Mouse (Mus musculus): Measurements from ENCODE around the gene Rps15.

Rps15 gene

DNA sequence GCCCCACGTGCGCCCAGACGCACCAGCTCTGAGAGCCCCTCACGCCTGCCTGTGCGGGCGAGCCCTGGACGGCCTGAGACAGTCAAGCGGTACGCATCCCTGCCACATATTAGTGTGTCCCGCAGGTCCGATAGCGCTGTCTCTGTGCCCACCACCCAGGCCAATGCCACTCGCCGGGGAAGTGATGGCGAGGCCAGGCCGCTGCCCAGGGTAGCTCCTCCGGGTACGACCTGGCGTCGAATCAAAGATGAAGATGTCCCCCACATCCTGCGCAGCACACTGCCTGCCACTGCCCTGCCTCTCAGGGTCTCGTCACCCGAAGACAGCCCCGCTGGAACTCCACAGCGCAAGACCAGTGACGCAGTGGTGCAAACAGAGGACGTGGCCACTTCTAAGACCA is 23.1 kb downstream of the Rps15 start:
- DNase-seq (ENCODE audit: low spot score in 2 of 2): no peak

DNA sequence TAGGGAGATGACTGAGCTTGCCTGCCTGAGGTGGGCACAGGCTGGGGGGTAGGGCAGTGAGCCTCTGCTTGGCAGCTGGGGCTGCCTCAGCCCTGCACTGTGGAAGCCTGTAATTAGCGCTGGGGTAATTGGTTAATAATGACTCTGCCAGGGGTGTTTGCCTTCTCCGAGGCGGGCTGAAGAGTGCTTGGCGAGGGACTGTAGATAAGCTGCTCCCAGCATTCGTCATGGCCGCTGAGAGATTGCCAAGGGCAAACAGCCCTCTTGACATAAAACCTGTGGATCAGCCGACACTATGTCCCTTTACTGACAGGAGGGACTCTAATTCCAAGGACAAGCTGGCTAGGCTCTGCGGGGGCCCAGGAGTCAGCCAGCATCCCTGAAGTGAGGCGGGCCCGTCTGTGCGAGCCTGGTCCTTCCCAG is 24.1 kb downstream of the Rps15 start:
- no peak for DNase-seq (ENCODE audit: low spot score in 2 of 2)

DNA sequence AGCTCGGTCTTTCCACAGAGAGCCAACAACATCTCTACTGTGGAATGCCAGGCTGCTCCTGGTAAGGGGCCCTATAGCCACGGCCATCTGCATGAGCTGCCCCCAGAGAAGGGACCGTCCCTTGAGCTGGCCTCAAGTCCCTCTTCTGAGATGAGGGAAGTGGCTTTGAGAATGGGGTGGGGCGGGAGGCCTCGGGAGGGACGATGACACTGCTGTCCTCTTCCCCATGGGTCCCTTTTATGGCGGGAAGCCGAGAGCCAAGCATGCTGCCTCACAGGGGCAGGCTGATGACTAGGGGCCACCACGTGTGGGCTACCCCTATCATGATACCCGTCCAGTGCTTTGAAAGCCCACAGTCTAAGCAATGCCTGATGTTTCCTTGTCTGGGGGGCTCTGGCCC is 24.8 kb downstream of the Rps15 start:
- peak in 1 of 2 experiments; percentile 26 for DNase-seq (ENCODE audit: low spot score in 2 of 2)

DNA sequence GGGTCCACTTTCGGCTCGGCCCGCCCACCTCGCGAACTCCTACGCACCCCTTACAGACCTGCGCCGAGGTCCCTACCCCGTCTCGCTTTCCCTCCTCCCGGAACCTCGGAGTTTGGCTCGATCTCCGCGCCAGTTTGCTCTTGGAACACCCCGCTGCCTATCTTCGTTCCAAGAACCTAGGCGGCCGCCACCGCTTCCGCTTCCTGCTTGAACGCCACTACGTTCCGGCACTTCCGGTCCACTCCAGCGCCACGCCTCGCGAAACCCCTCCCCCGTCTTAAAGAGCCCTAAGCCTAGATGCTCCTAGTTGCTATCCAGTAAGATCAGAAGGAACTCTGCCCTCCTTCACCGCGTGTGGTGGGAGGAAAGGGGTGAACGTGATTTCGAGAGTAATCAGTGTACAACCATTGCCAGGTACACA is 28.1 kb downstream of the Rps15 start, which contains the start of gene 2310011J03Rik:
TSS of gene 2310011J03Rik (minus strand) at position 198 of the 421 bp plus-strand sequence.
- DNase-seq (ENCODE audit: low spot score in 2 of 2): peak; percentile 89 to 94

DNA sequence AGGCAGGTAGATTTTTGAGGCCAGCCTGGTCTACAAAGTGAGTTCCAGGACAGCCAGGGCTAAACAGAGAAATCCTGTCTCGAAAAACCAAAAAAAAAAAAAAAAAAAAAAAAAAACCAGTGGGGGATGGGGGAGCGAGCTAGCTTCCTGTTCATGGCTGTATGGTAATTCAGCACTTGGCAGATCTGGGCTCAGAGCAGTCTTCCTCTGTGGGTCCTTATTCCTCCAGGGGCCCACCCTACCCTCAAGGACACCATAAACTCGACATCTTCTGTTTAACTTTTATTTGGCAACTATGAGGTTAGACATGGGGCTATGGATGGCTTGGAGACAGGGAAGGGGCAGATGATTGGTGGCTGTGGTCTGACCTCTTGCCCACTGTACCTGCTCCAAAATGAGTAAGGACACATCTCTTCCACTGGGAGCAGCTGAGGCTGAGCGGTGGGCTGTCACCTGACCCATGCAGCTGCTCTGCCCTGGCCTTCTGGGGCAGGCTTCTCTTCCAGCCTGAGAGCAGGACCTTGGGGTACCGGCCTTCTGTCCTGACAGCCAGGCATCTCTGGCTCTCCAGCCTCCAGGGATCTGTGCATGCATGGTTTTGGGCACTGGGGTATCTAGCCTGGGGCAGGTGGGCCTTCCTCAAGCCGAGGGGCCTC is 28.9 kb downstream of the Rps15 start:
- DNase-seq (ENCODE audit: low spot score in 2 of 2): no peak

DNA sequence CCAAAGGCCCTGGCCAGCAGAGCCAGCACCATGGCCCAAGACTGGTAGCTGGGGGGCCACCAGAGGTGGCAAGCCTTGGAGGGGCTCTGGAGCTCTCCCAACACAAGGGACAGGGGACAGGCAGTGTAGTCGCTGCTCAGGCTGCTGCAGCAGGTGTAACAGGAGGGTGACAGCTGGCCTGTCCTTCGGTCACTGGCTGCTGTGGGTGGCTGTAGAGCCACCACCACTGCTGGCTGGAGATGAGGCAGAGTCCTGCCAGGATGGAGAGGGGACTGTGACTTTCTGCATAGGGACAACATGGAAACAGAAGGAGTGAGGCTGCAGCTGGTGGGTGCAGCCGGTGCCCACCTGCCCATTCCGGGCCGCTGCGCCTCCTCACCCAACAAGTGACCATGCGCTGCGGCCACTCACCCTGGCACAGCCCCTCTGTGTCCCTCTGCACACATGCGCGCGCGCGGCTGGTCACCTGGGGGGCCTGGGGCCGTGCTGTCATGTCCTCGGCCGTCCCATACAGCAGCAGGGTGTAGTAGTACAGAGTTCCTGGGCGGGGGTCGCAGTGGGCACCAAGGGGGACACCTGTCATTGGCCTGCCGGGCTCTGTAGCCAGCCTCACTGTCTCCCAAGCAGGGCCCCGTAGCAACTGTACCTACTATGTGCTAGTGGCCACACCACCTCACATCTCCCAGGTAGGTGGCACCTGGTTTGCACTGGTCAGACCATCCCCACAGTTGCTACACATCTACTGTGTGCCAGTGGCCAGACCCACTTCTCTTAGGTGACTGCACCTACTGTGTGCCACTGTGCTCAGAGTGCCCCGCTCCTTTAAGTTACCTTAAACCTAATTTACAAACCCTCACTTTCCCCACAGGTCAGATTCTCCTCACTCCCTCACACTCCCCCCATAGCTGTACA is 29.7 kb downstream of the Rps15 start:
- DNase-seq (ENCODE audit: low spot score in 2 of 2): peak in 1 of 2 experiments; percentile 24

DNA sequence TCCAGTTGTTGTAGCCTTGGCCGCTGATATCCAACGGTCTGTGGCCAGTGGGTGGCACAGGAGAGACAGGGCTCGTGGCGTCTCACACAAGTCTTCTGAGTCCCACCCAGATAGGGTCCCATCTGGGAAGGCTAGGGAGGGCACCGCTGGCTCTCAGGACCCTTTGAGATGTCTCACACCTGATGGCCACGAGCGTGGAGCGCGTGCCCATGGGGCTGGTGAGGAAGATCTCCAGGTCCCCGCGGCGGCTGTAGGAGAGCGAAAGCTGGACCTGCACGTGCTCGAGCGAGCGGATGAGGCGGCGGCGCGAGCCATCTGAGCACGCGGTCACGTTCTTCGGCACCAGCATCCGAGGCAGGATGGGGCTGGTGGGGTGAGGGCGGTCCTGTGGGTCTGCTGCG is 30.6 kb downstream of the Rps15 start:
- peak in 1 of 2 experiments; percentile 55 for DNase-seq (ENCODE audit: low spot score in 2 of 2)

DNA sequence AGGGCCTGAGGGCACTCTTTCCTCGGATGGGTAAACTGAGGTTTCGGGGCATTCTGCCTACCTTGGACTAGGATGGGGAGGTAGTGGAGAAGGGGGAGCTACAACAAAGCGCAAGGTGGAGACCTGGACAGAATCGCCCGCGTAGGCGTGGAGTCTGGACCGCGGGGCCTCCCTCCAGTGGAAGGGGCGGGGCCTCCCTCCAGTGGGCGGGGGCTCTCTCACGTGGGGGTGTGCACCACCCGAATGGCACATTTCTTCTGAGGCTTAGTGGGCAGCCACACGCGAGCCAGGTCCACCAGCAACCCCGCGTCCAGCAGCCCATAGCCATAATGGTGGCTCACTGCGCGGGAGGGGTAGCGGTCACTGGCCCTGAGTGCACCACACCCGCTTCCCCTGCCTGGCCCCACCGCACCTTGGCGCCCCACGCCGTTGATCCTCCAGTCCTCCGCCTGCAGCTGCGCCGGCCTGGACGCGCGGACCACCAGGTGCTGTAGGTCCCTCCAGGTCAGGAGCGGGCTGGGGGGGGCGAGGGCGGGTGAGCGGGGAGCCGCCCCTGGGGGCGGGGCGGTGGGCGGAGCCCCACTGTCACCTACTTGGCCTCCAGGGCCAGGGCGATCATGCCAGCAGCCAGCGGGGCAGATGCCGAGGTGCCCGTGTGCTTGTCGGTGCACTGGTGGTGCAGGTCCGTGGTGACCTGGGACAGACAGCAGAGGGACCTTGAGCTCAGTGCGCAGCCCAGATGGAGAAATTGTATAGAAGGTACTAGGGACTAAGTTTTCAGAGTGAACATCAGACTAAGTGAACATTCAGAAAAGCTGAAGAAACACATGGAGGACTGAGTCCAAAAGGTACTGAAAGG is 31.2 kb downstream of the Rps15 start:
- peak; percentile 80 to 88 for DNase-seq (ENCODE audit: low spot score in 2 of 2)

DNA sequence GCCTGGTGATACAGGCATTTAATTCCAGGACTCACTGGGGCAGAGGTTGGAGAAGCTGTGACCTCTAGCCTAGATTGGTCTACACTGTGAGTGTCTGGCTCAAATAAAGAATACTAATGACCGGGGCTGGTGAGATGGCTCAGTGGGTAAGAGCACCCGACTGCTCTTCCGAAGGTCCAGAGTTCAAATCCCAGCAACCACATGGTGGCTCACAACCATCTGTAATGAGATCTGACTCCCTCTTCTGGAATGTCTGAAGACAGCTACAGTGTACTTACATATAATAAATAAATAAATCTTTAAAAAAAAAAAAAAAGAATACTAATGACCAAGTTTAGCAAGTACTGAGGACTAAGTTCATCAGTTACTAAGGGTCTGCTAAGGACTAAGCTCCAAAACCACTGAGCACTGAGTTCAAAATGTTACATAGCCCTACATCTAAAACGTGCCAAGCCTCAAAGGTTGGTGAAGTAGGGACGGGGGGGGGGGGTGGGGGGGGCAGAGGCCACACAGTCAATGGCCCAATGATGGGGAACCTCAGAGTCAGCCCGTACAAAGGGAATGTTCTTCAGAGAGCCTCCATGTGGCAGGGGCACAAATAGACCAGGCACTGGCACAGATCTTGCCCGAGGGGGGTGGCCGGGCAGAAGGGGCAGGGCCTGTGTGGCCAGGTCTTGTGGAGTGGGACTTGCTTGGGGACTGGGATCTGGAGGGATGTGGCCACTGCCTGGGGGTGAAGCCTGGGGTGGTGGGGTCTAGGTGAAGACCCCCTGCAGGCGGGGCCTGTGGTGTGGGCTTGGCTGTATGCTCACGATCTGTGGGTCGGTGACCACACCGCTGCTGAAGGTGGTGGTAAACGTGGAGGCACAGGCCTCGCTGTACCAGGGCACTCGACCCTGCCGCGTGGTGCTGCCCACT is 32.1 kb downstream of the Rps15 start:
- no peak for DNase-seq (ENCODE audit: low spot score in 2 of 2)

DNA sequence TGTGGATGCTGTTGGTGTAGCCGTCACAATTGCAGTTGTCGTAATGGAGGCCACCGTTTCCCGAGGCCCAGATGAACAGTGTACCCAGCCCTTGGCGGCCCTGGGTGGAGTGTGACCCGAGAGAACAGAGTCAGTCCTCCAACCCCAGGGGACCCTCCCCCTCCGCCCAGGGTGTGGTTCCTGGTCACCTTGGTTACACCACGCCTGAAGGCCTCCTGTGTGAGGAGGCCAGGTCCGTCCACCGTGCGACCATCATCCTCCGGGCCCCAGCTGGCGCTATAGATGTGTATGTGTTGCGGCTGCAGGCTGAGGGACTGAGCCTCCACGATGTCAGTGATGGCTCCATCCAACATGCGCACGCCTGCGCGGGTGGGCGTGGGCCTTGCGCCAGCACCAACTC is 32.8 kb downstream of the Rps15 start:
- DNase-seq (ENCODE audit: low spot score in 2 of 2): no peak

DNA sequence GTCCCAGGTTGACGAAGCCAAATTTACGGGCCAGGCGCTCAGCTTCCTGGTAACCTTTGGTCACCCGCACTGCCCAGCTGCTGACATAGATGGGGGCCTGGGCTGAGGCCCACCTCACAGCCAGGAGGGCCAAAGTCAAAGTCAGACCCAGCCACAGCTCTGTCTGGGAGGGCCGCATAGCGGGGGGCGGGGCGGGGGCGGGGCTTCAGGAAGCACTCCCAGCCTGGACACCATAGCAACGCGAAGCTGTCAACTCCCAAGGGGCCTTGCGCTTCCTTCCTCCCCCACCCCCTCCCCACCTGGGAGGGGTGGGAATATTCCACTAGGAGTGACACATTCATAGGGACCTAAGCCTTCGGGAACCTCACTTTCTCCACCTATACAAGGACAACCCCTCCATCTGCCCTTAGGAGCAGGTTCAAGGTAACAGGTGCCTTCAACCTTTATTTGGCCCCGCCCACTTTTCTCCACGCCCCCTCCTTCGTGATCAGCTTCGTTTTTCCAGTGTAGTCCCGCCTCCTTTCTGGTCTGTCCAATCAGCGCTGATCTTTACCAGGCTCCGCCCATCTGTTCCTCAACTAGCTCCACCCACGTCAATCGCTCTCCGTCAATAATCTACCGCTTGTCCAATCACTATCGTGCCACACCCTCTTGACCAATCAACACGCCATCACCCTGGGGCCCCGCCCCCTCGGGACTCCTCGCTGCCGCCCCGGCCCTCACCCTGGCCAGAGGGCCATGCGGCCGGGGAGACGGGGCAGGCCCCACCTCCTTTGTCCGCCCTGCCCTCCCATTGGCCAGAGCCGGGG is 37.2 kb downstream of the Rps15 start, which contains the start of the genes Pcsk4 and Reep6:
TSS of gene Pcsk4 (minus strand) at position 226 of the 809 bp plus-strand sequence.
TSS of gene Reep6 (plus strand) at position 681 of the 809 bp plus-strand sequence.
- peak; percentile 95 to 97 for DNase-seq (ENCODE audit: low spot score in 2 of 2)

DNA sequence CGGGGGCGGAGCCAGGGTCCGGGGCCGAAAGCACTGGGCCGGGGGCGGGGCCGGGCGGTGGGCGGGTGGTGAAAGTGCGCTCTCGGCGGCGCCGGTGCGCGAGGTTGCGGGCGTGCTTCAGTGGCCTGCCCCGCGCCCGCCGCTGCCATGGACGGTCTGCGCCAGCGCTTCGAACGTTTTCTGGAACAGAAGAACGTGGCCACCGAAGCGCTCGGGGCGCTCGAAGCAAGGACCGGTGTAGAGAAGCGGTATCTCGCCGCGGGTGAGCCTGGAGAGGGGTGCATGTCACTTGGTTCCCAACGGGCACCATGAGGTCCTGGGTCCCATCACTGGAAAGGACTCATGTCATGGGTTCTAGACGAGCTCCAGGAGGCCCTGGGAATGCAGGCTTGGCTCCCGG is 37.8 kb downstream of the Rps15 start:
- DNase-seq (ENCODE audit: low spot score in 2 of 2): no peak

DNA sequence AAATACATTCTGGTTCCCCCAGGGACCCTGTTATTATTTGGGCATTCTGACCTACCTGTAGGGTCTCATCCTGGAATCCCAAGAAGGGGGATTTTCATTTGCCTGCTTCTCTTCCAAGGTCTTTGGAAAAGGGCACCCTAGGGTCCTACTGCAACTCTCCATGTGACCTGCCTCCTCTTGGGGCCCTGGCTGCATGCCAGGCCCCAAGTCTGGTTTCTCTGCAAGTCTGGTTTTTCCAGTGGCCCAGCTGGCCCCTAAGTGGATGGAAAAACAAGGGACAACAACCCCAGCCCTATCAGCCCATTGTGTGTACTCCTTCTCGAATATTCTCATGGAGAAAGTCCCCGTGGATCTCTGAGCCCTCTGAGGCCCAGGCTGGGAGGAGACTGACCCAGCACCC is 38.6 kb downstream of the Rps15 start:
- DNase-seq (ENCODE audit: low spot score in 2 of 2): peak in 1 of 2 experiments; percentile 14

DNA sequence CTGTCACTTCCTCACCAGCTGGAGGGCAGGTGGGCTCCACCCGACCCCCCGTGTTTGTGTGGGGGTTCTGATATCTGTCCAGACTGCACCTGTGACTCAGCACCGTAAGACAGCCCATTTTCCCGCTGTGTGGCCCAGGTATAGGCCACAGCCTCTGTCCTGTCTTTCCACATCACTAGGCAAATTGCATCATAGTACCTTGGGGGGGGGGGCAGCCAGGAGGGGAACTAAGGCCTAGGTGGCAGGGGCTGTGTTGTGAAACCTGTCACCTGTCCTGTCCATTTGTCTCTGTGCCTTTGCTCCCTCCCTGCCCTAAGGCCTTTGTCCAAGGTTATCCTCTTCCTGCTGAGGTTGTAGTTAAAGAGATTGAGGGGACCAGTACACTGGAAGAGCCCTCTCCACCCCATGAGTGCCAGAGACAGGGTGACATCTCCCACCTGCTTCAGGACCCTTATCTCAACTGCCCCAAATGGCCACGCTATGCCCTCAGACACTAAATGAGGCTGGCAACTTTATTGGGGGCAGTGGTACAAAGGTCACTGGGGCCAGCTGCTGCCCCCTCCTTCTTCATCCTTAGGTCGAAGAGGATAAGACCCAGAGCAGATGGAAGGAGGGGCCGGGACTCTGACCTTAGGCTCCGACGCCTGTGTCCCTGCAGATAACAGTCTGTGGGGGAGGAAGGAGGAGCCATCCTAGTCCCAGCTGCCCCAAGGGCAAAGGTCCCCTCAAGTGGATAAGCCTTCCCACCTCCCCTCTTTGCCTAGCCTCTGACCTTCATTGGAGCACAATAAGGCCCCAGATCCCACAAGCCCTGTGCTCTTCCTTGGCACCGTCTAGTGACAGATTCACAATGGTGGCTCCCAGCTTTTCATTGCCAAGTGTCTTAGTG is 39.6 kb downstream of the Rps15 start:
- DNase-seq (ENCODE audit: low spot score in 2 of 2): peak; percentile 73 to 81

DNA sequence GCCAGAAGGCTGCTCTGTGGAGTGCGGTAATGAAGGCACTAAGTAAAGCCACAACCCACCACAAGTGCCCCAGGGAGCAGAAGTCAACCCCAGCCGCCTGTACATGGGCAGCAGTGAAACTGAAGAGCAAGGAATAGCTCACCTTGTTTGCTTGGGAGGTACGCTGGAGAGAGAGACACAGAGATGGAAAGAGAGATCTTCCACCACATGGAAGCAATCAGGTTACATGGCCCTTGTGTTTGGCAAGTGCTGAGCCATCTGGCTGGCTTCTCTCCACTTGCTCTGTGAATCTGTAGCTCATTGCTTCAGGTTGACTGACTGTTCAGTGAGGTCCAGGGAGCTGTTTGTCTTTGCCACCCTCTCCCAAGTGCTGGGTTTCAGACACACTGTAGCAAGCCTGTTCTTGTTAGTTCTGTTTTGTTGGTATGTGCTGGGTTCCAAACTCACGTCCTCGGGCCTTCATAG is 40.3 kb downstream of the Rps15 start:
- peak in 1 of 2 experiments; percentile 16 for DNase-seq (ENCODE audit: low spot score in 2 of 2)

DNA sequence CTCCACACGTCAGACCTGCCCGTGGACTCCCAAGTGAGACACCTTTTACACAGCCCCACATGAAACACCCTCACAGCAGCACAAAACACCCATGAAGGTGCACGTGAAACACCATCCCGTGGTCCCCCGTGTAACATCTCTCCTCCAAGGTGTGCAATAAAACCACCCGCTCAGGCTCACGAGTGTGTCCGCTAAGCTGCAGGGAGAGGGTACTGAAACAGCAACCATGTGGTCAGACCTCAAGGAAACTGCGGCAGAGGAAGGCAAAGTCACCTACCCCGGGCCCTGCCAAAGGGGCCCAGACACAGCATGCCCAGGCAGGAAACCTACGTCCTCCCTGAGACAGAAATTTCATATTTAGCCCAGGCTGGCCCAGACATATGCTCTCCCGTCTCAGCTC is 44.0 kb downstream of the Rps15 start:
- DNase-seq (ENCODE audit: low spot score in 2 of 2): no peak

DNA sequence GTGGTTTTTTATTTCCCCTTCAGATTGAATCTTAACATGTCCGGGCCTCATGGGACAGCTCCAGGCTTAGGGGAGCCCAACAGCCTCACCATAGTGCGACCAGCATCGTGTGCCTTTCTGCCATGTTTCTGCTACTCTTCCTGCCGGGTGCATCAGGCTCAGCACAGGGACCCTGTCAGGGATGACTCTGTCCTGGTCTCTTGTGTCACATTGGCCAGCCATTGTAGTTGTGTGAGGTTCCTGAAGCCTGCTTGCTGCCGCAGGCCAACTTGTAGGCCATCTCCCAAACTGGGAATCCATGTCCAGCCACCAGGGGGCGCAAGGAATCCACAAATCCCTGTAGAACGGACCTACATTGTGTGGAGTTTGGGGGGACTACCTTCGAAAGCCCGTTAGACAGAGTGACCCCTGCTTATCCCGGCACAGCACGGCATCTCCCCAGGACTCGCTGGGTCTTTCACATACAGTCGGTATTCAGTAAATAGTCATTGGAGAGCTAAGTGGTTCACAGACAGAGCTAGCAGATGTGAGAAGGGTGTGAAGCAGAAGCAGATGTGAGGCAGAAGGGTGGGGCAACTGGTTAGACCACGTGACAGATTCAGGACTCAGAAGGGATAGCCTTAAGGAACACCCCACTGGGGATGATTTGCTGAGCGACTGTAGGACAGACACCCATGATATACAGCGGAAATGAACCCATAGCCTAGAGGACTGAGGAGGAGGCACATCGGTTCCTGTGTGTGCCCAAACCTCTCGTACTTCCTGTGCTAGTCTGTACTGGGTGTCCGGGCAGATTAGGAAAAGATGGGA is 47.9 kb downstream of the Rps15 start:
- DNase-seq (ENCODE audit: low spot score in 2 of 2): peak; percentile 87 to 97

DNA sequence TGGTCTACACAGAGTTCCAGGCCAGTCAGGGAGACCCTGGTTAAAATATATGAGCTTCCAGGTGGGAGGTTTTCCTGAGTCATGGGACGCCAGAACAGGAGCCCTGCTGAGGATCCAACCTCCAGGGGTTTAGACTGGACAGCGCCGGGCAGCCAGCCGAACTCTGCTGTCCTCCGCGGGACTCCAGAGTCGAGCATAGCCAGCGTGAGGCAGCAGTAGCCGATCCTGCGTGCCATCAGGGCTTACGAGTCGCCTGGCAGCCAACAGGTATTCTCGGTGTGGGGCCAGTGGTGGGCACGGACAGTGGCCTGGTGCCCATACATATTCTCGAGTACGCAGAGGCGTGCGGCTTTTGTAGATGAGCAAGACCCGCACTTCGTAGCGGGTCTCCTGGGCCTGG is 48.8 kb downstream of the Rps15 start:
- no peak for DNase-seq (ENCODE audit: low spot score in 2 of 2)

Data from spleen, postnatal 4 days (tissue).